Mouse (Mus musculus): ENCODE measurements around the gene Sypl2. TPM values are rescaled to one million over a fixed set of nuclear protein-coding genes. Genes with fewer than 3 reads are reported as not detected.

Sypl2 gene
- polyA plus RNA-seq, 1 experiment from 2014 or later: 11.4 TPM

DNA sequence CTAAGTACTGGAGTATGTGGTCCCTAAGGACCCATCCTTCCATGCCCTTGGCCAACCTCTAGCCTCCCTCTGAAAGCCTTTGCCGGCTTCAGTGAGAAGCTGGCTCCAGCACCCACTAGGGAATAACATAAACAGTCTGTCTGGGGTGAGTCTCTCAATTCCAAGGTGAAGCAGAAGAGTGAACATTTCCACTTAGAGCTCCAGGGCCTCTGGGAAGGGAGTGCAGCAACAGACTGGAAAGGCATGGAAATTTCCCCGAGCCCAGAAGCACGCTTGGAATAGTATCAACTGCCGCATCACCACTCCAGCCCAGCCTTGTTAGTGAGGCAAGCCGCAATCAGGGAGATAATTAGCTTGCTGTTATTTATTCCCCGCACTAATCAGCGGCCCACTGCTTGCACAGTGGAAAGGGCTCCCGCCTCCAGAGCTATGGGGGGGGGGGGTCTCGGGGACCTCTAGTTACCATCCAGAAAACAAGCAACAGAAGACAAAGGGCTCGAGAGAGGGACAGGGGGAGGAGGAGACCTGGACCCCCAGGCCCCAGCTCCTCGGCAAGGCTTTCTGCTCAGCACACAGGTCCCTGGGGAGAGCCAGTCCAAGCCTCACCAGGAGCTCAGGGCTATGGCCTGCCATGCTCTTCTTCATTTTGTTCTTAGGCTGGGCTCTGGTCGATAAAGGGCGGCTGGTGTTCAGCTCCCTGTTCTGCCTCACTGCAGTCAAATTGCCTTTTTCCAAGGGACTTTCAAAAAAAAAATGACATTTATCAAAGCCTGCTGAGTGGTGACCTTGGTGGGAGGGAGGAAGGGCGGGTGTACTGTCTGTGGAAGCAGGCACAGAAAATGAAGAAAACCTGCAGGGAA is 51.5 kb downstream of the Sypl2 start:
- Histone ChIP-seq H3K4me3 (ENCODE audit: low read depth, low read length) (no peak overlapping the region), H3K9ac (ENCODE audit: low read depth, low read length) (peak overlapping the region; percentile 38; the same call in 1 of the 2 replicates), H3K4me1 (ENCODE audit: control insufficient read depth, insufficient read depth, low read length) (peaks cover 18% of the 10 kb centered on the region; the same call in 1 of the 2 replicates), H3K27ac (replicated peaks; ENCODE audit: low read depth, low read length) (peak overlapping the region; percentile 67; the same call in 1 of the 2 replicates), H3K36me3 (ENCODE audit: control insufficient read depth, insufficient read depth, low read length) (no peaks in the 10 kb centered on the region), H3K27me3 (replicated peaks; ENCODE audit: control insufficient read depth, insufficient read depth, low read length) (no peaks in the 10 kb centered on the region), H3K9me3 (ENCODE audit: control insufficient read depth, low read length) (no peaks in the 10 kb centered on the region), H3K4me2 (ENCODE audit: low read depth, low read length) (peak overlapping the region; percentile 39)
- WGBS: 21% methylated on average over 11 of the region's 14 CpGs
- DNase-seq (ENCODE audit: low spot score) (peak; percentile 88), ATAC-seq (ENCODE audit: low read depth) (peak; percentile 87)

DNA sequence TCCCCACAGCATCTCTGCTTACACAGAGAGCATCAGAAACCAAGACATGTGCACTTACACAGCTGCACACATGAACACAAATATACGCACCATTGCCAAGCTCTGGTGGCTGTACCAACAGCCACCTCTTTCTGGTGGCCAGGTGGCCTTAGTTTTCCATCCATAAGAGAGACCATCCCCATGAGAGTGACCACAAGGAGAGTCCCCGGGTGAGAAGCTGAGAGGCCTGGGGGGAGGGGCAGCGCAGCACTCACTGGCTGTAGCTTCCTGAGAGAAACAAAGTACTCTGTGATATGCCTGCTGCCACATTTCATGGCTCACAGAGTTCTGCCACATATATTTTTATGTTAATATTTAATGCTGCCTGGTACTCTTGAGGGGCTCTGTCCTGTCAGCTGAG is 57.2 kb downstream of the Sypl2 start:
- no peak overlapping the region for H3K9ac ChIP-seq (ENCODE audit: low read depth, low read length)
- H3K27me3 ChIP-seq (replicated peaks; ENCODE audit: control insufficient read depth, insufficient read depth, low read length): no peaks in the 10 kb centered on the region
- no peak overlapping the region for H3K27ac ChIP-seq (replicated peaks; ENCODE audit: low read depth, low read length)
- DNase-seq (ENCODE audit: low spot score) (peak; percentile 23), ATAC-seq (ENCODE audit: low read depth) (no peak)
- no peak overlapping the region for H3K4me2 ChIP-seq (ENCODE audit: low read depth, low read length)
- H3K4me1 ChIP-seq (ENCODE audit: control insufficient read depth, insufficient read depth, low read length): peaks cover 27% of the 10 kb centered on the region
- no peaks in the 10 kb centered on the region for H3K9me3 ChIP-seq (ENCODE audit: control insufficient read depth, low read length)
- no peaks in the 10 kb centered on the region for H3K36me3 ChIP-seq (ENCODE audit: control insufficient read depth, insufficient read depth, low read length)
- H3K4me3 ChIP-seq (ENCODE audit: low read depth, low read length): no peak overlapping the region
- WGBS: 36% methylated on average over 3 of the region's 3 CpGs

DNA sequence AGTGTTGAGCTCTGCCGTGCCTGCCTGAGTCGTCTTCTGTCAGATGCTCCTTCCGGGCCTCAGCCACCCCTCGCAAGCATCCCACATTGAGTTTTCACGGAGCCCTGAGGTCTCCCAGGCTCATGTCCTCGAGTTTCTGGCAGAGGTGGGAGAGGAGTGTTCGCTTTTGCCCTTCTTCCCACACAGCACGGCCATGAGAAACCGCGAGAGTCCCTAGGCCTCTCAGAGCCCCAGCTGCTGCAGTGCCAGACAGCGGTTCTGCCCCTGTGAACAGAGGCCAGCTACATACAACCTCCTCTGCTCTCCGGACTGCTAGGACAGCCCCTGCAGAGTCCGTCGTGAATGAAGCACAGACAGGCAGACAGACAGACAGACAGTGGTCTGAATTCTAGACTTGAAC is 58.9 kb downstream of the Sypl2 start:
- peak overlapping the region; percentile 32 for H3K9ac ChIP-seq (ENCODE audit: low read depth, low read length)
- H3K27ac ChIP-seq (replicated peaks; ENCODE audit: low read depth, low read length): peak overlapping the region; percentile 49; the same call in 1 of the 2 replicates
- DNase-seq (ENCODE audit: low spot score): peak; percentile 51

DNA sequence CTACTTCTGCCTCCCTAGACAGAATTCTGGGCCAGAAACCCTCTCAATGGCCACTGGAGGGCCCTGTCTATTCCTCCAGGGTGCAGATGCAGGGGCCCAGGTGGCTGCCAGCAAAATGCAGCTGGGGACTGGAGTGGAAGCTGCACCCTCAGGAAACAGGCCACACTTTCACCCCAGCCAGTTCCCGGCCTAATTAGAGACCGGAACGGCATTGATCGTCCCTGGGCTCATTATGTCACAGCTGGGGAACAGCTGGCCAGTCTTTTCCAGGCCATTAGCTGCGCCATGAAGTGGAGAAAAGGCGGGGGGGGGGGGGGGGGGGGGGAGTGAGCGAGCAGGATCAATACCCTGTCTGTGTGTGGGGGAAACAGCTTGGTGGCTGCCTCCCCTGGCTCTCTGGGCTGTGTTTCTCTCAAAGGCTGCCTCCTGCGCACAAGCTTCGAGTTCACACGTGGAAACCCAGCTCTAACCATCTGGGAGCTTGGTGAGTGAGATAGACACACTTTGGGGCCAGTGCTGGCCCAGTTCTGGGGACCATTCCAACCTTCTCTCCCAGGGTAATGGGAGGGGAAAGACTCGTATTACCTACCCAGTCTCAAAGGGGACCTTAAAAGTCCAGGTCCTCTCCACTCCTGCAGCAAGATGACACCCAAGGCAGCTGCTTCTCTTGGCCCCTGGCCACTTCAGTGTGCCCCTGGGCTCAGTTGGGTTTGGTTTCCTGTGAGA is 59.8 kb downstream of the Sypl2 start:
- WGBS: 6% methylated on average over 8 of the region's 11 CpGs
- Histone ChIP-seq H3K9ac (ENCODE audit: low read depth, low read length) (no peak overlapping the region), H3K4me2 (ENCODE audit: low read depth, low read length) (no peak overlapping the region)

More for the DNA sequence above, 58.9 kb downstream of the Sypl2 start:
- 22% methylated on average over 14 of the region's 14 CpGs for WGBS
- no peak overlapping the region for H3K4me2 ChIP-seq (ENCODE audit: low read depth, low read length)
- H3K36me3 ChIP-seq (ENCODE audit: control insufficient read depth, insufficient read depth, low read length): no peaks in the 10 kb centered on the region
- no peak for ATAC-seq (ENCODE audit: low read depth)
- H3K4me1 ChIP-seq (ENCODE audit: control insufficient read depth, insufficient read depth, low read length): peaks cover 26% of the 10 kb centered on the region
- H3K27me3 ChIP-seq (replicated peaks; ENCODE audit: control insufficient read depth, insufficient read depth, low read length): no peaks in the 10 kb centered on the region
- H3K9me3 ChIP-seq (ENCODE audit: control insufficient read depth, low read length): no peaks in the 10 kb centered on the region
- H3K4me3 ChIP-seq (ENCODE audit: low read depth, low read length): no peak overlapping the region

DNA sequence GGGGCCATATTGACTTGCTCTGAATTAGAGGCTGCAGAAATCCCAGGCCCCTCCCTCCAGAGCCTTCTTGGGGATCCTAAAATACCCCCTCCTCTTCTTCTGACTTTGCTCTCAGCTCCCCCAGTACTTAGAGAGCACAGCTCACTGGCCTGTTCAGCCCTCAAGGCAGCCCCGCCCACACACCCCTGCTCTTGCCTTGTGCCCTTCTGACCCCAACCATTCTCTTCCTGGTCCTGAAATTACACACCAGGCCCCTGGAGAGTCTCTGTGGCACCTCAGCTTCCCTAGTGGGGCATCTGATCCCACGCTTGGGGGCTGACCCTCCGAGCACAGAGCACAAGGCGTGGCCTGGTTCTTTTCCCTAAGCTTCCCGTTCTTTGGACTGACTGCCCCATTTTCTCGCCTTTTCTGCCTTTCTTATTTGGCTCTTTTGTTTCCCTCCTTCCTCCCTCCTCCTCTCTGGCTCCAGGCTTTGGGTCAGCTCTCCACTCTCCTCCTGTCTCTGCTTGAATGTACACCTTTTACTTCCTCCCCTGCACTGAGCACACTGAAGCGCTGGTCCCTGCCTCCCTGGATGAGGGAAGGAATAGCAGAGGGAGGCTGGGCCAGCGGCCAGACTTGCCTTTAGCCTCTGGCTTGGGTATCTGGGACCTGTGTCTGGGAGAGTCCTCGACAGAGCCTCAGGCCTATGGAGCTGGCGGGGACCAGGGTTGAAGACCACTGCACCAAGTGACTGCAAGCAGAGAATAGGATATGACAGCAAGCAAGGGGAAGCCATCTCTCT is 60.7 kb downstream of the Sypl2 start:
- Histone ChIP-seq H3K4me2 (ENCODE audit: low read depth, low read length) (no peak overlapping the region), H3K9ac (ENCODE audit: low read depth, low read length) (no peak overlapping the region), H3K27ac (replicated peaks; ENCODE audit: low read depth, low read length) (peak overlapping the region; percentile 31; the same call in 1 of the 2 replicates), H3K4me1 (ENCODE audit: control insufficient read depth, insufficient read depth, low read length) (peaks cover 26% of the 10 kb centered on the region), H3K27me3 (replicated peaks; ENCODE audit: control insufficient read depth, insufficient read depth, low read length) (no peaks in the 10 kb centered on the region), H3K9me3 (ENCODE audit: control insufficient read depth, low read length) (no peaks in the 10 kb centered on the region), H3K4me3 (ENCODE audit: low read depth, low read length) (no peak overlapping the region), H3K36me3 (ENCODE audit: control insufficient read depth, insufficient read depth, low read length) (no peaks in the 10 kb centered on the region)
- DNase-seq (ENCODE audit: low spot score): peak; percentile 36
- peak; percentile 23 for ATAC-seq (ENCODE audit: low read depth)
- WGBS: 25% methylated on average over 10 of the region's 10 CpGs

More for the DNA sequence above, 59.8 kb downstream of the Sypl2 start:
- ATAC-seq (ENCODE audit: low read depth): peak; percentile 72
- H3K4me1 ChIP-seq (ENCODE audit: control insufficient read depth, insufficient read depth, low read length): peaks cover 26% of the 10 kb centered on the region
- H3K4me3 ChIP-seq (ENCODE audit: low read depth, low read length): no peak overlapping the region
- no peaks in the 10 kb centered on the region for H3K9me3 ChIP-seq (ENCODE audit: control insufficient read depth, low read length)
- H3K27me3 ChIP-seq (replicated peaks; ENCODE audit: control insufficient read depth, insufficient read depth, low read length): no peaks in the 10 kb centered on the region
- H3K27ac ChIP-seq (replicated peaks; ENCODE audit: low read depth, low read length): peak overlapping the region; percentile 49
- H3K36me3 ChIP-seq (ENCODE audit: control insufficient read depth, insufficient read depth, low read length): no peaks in the 10 kb centered on the region
- DNase-seq (ENCODE audit: low spot score): peak; percentile 87

DNA sequence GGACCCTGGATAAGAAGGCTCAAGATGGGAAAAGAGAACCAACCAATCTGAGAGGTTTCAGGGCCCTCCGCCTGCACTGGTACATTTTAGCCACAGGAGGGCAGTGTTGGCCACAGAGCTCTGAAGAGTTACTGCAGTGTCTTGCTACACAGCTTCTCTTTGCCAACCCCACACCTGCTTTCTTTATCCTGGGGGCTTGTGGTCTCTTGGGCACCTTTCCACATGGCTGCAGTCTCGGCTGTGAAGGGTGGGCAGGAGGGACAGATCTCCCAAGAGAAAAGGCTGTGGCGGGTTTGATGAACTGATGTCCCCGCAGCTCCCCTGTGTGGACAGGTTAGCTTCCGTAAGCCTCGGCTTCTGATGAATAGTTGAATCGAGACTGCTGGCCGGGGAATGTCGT is 61.6 kb downstream of the Sypl2 start:
- H3K9me3 ChIP-seq (ENCODE audit: control insufficient read depth, low read length): no peaks in the 10 kb centered on the region
- H3K9ac ChIP-seq (ENCODE audit: low read depth, low read length): no peak overlapping the region
- peak overlapping the region; percentile 46 for H3K4me2 ChIP-seq (ENCODE audit: low read depth, low read length)
- 13% methylated on average over 9 of the region's 9 CpGs for WGBS
- H3K36me3 ChIP-seq (ENCODE audit: control insufficient read depth, insufficient read depth, low read length): no peaks in the 10 kb centered on the region
- H3K27me3 ChIP-seq (replicated peaks; ENCODE audit: control insufficient read depth, insufficient read depth, low read length): no peaks in the 10 kb centered on the region
- no peak overlapping the region for H3K27ac ChIP-seq (replicated peaks; ENCODE audit: low read depth, low read length)
- peak; percentile 61 for ATAC-seq (ENCODE audit: low read depth)
- peak overlapping the region; percentile 19 for H3K4me3 ChIP-seq (ENCODE audit: low read depth, low read length)
- peaks cover 26% of the 10 kb centered on the region for H3K4me1 ChIP-seq (ENCODE audit: control insufficient read depth, insufficient read depth, low read length)
- DNase-seq (ENCODE audit: low spot score): peak; percentile 85

DNA sequence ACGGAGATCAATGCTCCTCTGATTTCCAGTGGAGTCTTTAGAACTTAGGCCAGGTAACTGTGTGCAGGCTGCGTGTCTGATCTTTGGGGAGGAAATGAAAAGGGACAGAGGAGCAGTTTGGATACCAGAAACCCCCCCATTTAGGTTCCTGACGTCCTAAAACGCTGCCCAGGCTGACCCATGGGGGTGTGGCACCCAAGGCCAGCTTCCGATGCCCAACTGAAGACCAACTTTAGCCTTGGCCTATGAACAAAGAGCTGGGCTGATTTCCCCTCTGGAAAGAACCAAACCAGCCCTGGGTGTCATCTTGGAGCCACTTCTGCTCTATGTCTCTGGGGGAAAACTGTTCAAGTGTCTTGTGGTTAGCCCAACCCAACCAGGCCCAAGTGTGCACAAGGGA is 62.4 kb downstream of the Sypl2 start:
- Histone ChIP-seq H3K27ac (replicated peaks; ENCODE audit: low read depth, low read length) (no peak overlapping the region), H3K4me1 (ENCODE audit: control insufficient read depth, insufficient read depth, low read length) (peaks cover 26% of the 10 kb centered on the region), H3K36me3 (ENCODE audit: control insufficient read depth, insufficient read depth, low read length) (no peaks in the 10 kb centered on the region), H3K4me2 (ENCODE audit: low read depth, low read length) (no peak overlapping the region), H3K4me3 (ENCODE audit: low read depth, low read length) (no peak overlapping the region), H3K27me3 (replicated peaks; ENCODE audit: control insufficient read depth, insufficient read depth, low read length) (no peaks in the 10 kb centered on the region), H3K9ac (ENCODE audit: low read depth, low read length) (no peak overlapping the region), H3K9me3 (ENCODE audit: control insufficient read depth, low read length) (no peaks in the 10 kb centered on the region)
- no peak for ATAC-seq (ENCODE audit: low read depth)
- WGBS: 55% methylated on average over 5 of the region's 5 CpGs
- no peak for DNase-seq (ENCODE audit: low spot score)

All from embryonic facial prominence, embryonic 14.5 days (tissue).